Mouse (Mus musculus) CH12.LX (cell line): ENCODE results near the gene 1700029P11Rik.
A peak's percentile ranks its signal among the peaks of the same experiment; 100 is the strongest.

ENCODE experiments used
- BHLHE40 ChIP-seq: IDR thresholded peaks from 2 replicates; pipeline ENCODE4 v1.6.1; 2011; ENCODE audit warnings: mild to moderate bottlenecking, low read depth, low read length, improper control_type of control experiment
- CTCF ChIP-seq, 2 experiments: IDR thresholded peaks in 1 of 2; conservative IDR thresholded peaks in 1 of 2; 2 replicates each; pipeline ENCODE4 v1.5.1; 2011 to 2012; ENCODE audit warnings: low read depth in 2 of 2, low read length in 2 of 2, improper control_type of control experiment in 1 of 2, inconsistent platforms in 1 of 2, mild to moderate bottlenecking in 1 of 2, moderate library complexity in 1 of 2
- E2F4 ChIP-seq: IDR thresholded peaks from 2 replicates; pipeline ENCODE4 v1.6.1; 2011; ENCODE audit warnings: low read depth, low read length, improper control_type of control experiment; ENCODE audit not compliant: insufficient replicate concordance
- EP300 ChIP-seq: IDR thresholded peaks from 2 replicates; pipeline ENCODE4 v1.6.1; 2011; ENCODE audit warnings: low read length, improper control_type of control experiment
- IRF4 ChIP-seq: IDR thresholded peaks from 2 replicates; pipeline ENCODE4 v1.6.1; 2014; ENCODE audit warnings: low read depth, mild to moderate bottlenecking, inconsistent platforms, low read length, improper control_type of control experiment
- KAT2A ChIP-seq: IDR thresholded peaks from 2 replicates; pipeline ENCODE4 v1.6.1; 2012; ENCODE audit warnings: low read length, improper control_type of control experiment, inconsistent platforms; ENCODE audit not compliant: insufficient replicate concordance
- MAFK ChIP-seq: IDR thresholded peaks from 2 replicates; pipeline ENCODE4 v1.6.1; 2011; ENCODE audit warnings: low read length, improper control_type of control experiment; ENCODE audit not compliant: insufficient replicate concordance
- MEF2A ChIP-seq: IDR thresholded peaks from 2 replicates; pipeline ENCODE4 v1.6.1; 2014; ENCODE audit warnings: low read depth, mild to moderate bottlenecking, inconsistent platforms, low read length, improper control_type of control experiment, borderline replicate concordance
- POLR2A ChIP-seq: IDR thresholded peaks from 2 replicates; pipeline ENCODE4 v1.6.1; 2011; ENCODE audit warnings: low read depth, mild to moderate bottlenecking, improper control_type of control experiment, low read length
- POLR2AphosphoS2 ChIP-seq: IDR thresholded peaks from 2 replicates; pipeline ENCODE4 v1.6.1; 2011; ENCODE audit warnings: low read depth, low read length, improper control_type of control experiment
- RAD21 ChIP-seq: IDR thresholded peaks from 2 replicates; pipeline ENCODE4 v1.6.1; 2011; ENCODE audit warnings: low read depth, mild to moderate bottlenecking, low read length, improper control_type of control experiment, moderate library complexity
- TBP ChIP-seq: conservative IDR thresholded peaks from 2 replicates; pipeline ENCODE4 v1.6.1; 2011; ENCODE audit warnings: low read depth, low read length, improper control_type of control experiment

DNA sequence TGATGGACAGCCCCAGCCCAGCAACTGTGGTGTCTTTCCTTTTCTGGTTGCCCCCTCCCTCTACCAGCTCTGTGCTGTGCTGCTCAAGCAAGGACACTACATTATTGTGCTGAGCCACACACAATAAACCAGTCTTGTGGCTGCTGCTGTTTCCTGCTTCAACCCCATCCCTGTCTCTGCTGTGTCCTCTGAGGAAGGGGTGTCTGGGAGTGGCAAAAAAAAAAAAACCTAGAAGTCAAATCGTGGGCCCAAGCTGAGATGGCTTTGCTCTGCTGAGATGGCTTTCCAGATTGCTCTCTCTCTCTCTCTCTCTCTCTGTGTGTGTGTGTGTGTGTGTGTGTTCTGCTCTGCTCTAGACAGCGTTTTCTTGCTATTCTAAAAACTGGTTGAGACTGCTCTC, 11.9 kb upstream of the 1700029P11Rik start:
- TF ChIP-seq CTCF (conservative IDR thresholded peaks at IDR 0.05 in 1 of 2, IDR thresholded peaks at IDR 0.05 in 1 of 2; ENCODE audit: low read depth in 2 of 2, low read length in 2 of 2) (no peak), POLR2A (no peak), RAD21 (no peak), E2F4 (no peak), MAFK (no peak), POLR2AphosphoS2 (no peak), EP300 (0 out of 2 replicates have a peak, but pooled peaks have one; percentile 9), BHLHE40 (no peak), TBP (no peak), MEF2A (no peak), IRF4 (no peak), KAT2A (no peak)
